Mouse (Mus musculus) small intestine, adult 2 months (tissue): ENCODE measurements around the gene Ophn1. TPM values are rescaled to one million over a fixed set of nuclear protein-coding genes. Genes with fewer than 3 reads are reported as not detected.

Experiments
- H3K27ac ChIP-seq: fragments of 200-500 bp; 2 replicates; pipeline ENCODE4 v1.5.1; 2012; ENCODE audit warnings: low read depth, low read length, control low read depth, inconsistent platforms; ENCODE audit not compliant: insufficient read depth
- H3K27me3 ChIP-seq: fragments of 200-500 bp; 2 replicates; pipeline ENCODE4 v1.6.1; 2012; ENCODE audit warnings: mild to moderate bottlenecking, moderate library complexity, low read length, inconsistent platforms; ENCODE audit not compliant: control insufficient read depth, insufficient read depth
- H3K36me3 ChIP-seq: fragments of 200-500 bp; 2 replicates; pipeline ENCODE4 v1.6.1; 2012; ENCODE audit warnings: mild to moderate bottlenecking, low read length, control low read depth, inconsistent platforms; ENCODE audit not compliant: control insufficient read depth, insufficient read depth
- H3K4me1 ChIP-seq: fragments of 200-500 bp; 2 replicates; pipeline ENCODE4 v1.6.1; 2012; ENCODE audit warnings: low read length, inconsistent platforms, mixed read lengths; ENCODE audit not compliant: control insufficient read depth, insufficient read depth, insufficient read length
- H3K4me3 ChIP-seq: fragments of 200-500 bp; 2 replicates; pipeline ENCODE4 v1.5.1; 2012; ENCODE audit warnings: low read depth, mild to moderate bottlenecking, control low read depth, inconsistent platforms, low read length, moderate library complexity
- CTCF ChIP-seq: fragments of 200-500 bp; IDR thresholded peaks from 2 replicates; pipeline ENCODE4 v1.5.1; 2012; ENCODE audit warnings: low read depth, mild to moderate bottlenecking, control low read depth, inconsistent platforms, low read length, moderate library complexity, mixed read lengths; ENCODE audit not compliant: insufficient replicate concordance, insufficient read length; ENCODE audit errors: extremely low read depth
- POLR2A ChIP-seq: fragments of 200-500 bp; IDR thresholded peaks from 2 replicates; pipeline ENCODE4 v1.6.1; 2012; ENCODE audit warnings: low read depth, mild to moderate bottlenecking, control low read depth, inconsistent platforms, low read length, moderate library complexity
- WGBS: fragments of 180-500 bp; shearing (Covaris S2); methylation state at CpG from one replicate; pipeline ENCODE4 v1.1.7; 2018; 5-methylcytosine and 5-hydroxymethylcytosine counted together
- polyA plus RNA-seq: library from polyadenylated mRNA; depleted of rRNA; stranded (reverse); fragments of >200 nt; gene quantifications from 2 replicates; pipeline ENCODE4 v1.2.3, GENCODE M21; 2012

The Ophn1 gene
- polyA plus RNA-seq, 1 experiment, result 5.0 TPM

GRCm38 (mm10) chrX:98869735-98870134, 21.1 kb downstream of the Ophn1 start:
- Histone ChIP-seq H3K27ac (no peak overlapping the region), H3K36me3 (no peaks in the 10 kb centered on the region), H3K27me3 (no peaks in the 10 kb centered on the region), H3K4me3 (no peak overlapping the region), H3K4me1 (no peaks in the 10 kb centered on the region)
- 67% methylated on average over 2 of the region's 2 CpGs for WGBS
- TF ChIP-seq POLR2A, result no peak
- no peak for TF ChIP-seq CTCF

DNA sequence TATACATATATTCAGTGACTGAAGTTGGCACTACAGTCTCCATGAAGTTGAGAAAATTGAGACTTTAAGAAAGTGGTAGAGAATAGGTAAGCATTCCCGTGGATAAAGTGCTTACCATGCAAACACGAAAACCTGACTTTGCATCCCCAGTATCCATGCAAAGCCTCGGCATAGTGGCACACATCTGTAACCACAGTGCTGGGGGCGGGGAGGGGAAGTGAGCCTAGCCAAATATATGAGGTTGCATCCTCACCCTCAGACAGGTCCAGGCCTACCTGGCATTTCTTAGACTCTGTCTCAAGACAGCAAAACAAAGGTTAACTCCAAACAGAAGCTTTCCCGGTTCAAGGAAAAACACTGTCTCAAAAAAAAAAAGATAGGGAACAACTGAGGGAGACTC, 21.7 kb downstream of the Ophn1 start:
- Histone ChIP-seq H3K27me3 (no peaks in the 10 kb centered on the region), H3K4me1 (no peaks in the 10 kb centered on the region), H3K4me3 (no peak overlapping the region), H3K27ac (no peak overlapping the region), H3K36me3 (no peaks in the 10 kb centered on the region)
- TF ChIP-seq CTCF (no peak), POLR2A (no peak)
- WGBS, result 61% methylated on average over 5 of the region's 5 CpGs

GRCm38 (mm10) chrX:98860167-98860566, 30.7 kb downstream of the Ophn1 start:
- H3K27ac ChIP-seq, result no peak overlapping the region
- H3K27me3 ChIP-seq, result no peaks in the 10 kb centered on the region
- no peak overlapping the region for H3K4me3 ChIP-seq
- WGBS, result 69% methylated on average over 5 of the region's 5 CpGs
- TF ChIP-seq POLR2A (no peak), CTCF (no peak)
- H3K36me3 ChIP-seq, result no peaks in the 10 kb centered on the region
- H3K4me1 ChIP-seq, result no peaks in the 10 kb centered on the region

DNA sequence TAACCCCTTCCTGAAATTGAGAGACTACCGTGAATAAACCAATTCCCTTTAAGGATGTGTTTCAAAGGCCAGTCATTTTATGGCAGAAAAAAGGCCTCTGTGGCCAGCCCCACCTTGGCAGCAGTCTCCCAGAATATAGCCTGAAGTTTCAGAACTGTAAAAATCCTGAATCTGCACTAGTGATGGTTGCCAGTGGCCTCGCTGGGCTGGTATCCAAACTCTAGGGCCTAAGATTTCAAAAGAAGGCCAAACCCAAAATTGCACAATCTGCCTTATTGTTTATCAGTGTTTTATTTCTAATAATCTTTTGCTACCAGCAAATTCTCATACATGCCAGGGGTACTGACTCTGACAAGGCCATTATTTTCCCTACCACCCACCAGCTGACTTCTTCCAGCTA, 34.8 kb downstream of the Ophn1 start:
- H3K27me3 ChIP-seq, result no peaks in the 10 kb centered on the region
- H3K27ac ChIP-seq, result no peak overlapping the region
- WGBS, result 62% methylated on average over 2 of the region's 2 CpGs
- H3K36me3 ChIP-seq, result no peaks in the 10 kb centered on the region
- no peak for TF ChIP-seq POLR2A
- no peak for TF ChIP-seq CTCF
- H3K4me3 ChIP-seq, result no peak overlapping the region
- H3K4me1 ChIP-seq, result no peaks in the 10 kb centered on the region

GRCm38 (mm10) chrX:98850869-98851268, 40.0 kb downstream of the Ophn1 start:
- TF ChIP-seq CTCF (no peak), POLR2A (no peak)
- H3K4me1 ChIP-seq, result no peaks in the 10 kb centered on the region
- no peak overlapping the region for H3K27ac ChIP-seq
- no peaks in the 10 kb centered on the region for H3K36me3 ChIP-seq
- H3K4me3 ChIP-seq, result no peak overlapping the region
- H3K27me3 ChIP-seq, result no peaks in the 10 kb centered on the region
- 45% methylated on average over 6 of the region's 6 CpGs for WGBS

DNA sequence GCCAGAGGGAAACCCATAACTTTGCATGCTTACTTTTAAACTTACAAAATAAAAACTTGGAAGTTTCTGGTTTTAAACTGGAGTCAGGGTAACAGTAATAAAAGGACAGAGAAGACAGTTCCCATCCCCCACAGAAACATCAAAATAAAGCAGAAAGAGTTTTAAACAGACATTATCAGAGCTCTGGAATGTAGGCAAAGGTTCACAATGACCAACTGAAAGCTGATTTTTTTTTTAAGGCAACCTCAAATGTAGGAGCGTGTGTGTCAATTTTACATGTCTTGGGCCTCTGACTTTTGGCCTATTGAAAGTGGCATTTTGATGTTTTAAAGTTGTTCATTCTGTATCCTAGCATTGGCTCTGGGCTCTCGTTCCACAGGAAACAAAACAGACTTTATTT, 49.2 kb downstream of the Ophn1 start:
- TF ChIP-seq POLR2A (no peak), CTCF (no peak)
- H3K4me1 ChIP-seq, result no peaks in the 10 kb centered on the region
- H3K27me3 ChIP-seq, result no peaks in the 10 kb centered on the region
- H3K4me3 ChIP-seq, result no peak overlapping the region
- WGBS, result 64% methylated on average over 2 of the region's 2 CpGs
- H3K27ac ChIP-seq, result no peak overlapping the region
- H3K36me3 ChIP-seq, result no peaks in the 10 kb centered on the region

DNA sequence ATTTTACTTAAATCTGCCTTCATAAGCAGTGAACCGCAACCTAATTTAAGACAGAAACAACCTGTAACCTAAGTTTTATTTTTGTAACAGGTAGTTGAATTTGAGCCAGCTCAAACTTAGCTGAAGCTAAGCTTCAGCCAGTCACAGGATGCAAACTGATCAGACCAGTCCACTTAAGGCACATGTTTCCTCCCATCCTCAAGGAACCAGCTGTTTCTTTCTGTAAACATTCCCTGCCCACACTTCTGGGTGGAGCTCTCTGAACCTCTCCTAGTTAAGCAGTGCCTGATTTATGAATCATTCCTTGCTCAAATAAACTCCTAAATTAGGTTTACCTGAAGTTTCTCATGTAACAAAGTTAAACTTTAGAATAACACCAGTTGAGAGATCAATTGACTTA, 54.8 kb downstream of the Ophn1 start:
- H3K36me3 ChIP-seq, result no peaks in the 10 kb centered on the region
- no peaks in the 10 kb centered on the region for H3K27me3 ChIP-seq
- H3K4me3 ChIP-seq, result no peak overlapping the region
- no peaks in the 10 kb centered on the region for H3K4me1 ChIP-seq
- no peak overlapping the region for H3K27ac ChIP-seq
- TF ChIP-seq CTCF, result no peak
- no peak for TF ChIP-seq POLR2A
- WGBS, result 93% methylated on average over 1 of the region's 1 CpGs

DNA sequence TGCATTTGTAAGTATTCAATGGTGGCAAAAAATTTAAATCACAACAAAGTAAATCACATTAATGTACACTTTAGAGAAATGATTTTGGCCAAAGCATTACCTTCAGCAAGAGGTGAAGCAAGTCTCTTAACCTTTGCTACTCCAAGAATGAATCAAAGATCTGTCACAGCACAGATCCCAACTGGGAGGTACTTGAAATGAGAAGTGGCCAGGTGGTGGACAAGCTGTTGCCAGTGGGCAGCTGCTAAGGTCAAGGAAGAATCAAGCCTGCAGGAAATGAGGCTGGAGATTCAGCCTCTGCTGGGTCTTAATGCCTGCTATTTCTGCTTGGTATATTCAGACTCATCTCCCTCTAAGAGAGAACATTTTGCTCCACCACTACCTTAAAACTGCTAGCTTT, 87.0 kb downstream of the Ophn1 start:
- H3K4me1 ChIP-seq, result no peaks in the 10 kb centered on the region
- H3K27ac ChIP-seq, result no peak overlapping the region
- H3K27me3 ChIP-seq, result no peaks in the 10 kb centered on the region
- H3K4me3 ChIP-seq, result no peak overlapping the region
- H3K36me3 ChIP-seq, result no peaks in the 10 kb centered on the region
- TF ChIP-seq CTCF, result no peak
- TF ChIP-seq POLR2A, result no peak
